Mouse (Mus musculus) retina, postnatal 7 days (tissue): ENCODE data around the gene Slc31a1.

Source experiments
- DNase-seq: peaks from one replicate; pipeline ENCODE4 v3.0.0-alpha.2; 2012; ENCODE audit warnings: low read depth, low spot score

Gene Slc31a1

GRCm38 (mm10) chr4:62360088-62360804 is at the start of gene Slc31a1, which contains the start of gene Fkbp15:
Gene Slc31a1, plus strand, starts transcription at chr4:62360727.
Gene Fkbp15, minus strand, starts transcription at chr4:62360548.
- peak; percentile 96 for DNase-seq

GRCm38 (mm10) chr4:62312821-62313220 is 47.7 kb upstream of the Slc31a1 start:
- DNase-seq = no peak

DNA sequence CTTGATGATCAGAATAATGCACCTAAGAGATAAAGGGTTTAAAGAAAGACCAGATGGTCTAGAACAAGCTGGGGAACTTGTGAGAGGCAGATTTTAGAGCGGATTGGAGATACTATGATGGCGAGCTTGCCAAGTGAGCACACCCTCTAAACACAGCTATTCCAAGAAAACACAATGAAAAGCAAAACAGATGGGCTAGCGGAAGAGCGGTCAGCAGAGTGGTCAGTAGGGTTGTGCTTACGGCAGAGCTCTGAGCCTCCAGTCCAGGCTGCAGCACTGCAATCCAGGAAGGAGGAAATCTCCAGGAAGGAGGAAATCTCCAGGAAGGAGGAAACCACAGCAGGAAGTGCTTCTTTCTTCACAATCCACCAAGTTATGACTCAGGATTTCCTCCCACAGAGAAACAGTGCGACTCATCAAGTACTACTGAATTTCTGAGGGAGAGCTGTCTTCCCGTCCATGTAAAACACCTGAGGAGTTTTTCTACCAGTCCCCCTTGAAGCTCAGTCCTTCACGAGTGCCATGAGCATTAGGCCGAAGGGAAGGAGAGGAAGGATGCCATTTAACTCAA is 46.8 kb upstream of the Slc31a1 start:
- no peak for DNase-seq

DNA sequence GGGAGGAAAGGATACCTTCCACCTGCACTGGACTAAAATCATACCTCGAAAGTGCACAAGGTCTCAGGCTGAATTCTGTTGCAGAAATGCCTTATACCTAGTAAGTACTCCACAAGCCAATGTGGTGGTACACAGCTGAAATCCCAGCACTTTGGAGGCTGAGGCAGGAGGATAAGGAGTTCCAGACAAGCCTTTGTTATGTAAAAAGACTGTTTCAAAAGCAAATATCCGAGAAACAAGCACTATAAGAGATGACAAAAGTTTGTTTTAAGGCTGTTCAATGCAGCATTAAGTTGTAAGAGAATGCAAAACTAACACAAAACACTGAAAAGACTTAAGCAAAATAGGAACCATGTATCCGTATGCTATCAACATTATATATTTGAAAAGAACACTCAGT is 46.0 kb upstream of the Slc31a1 start:
- DNase-seq = no peak

DNA sequence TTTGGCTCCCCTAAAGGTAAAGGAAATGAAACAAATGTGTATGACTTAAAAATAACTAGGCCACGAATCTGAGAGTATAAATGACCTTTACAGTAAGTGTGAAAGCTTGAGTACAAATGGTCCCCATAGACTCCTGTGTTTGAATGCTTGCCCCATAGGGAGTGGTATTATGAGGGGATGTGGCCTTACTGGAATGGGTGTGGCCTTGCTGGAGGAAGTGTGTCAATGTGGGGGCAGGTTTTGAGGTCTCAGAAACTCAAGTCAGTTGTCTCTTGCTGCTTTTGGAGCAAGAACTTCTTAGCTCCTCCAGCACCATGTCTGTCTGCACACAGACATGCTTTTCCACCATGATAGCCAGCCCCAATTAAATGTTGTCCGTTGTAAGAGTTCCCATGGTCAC is 44.1 kb upstream of the Slc31a1 start:
- no peak for DNase-seq

GRCm38 (mm10) chr4:62318294-62318693 is 42.2 kb upstream of the Slc31a1 start:
- DNase-seq = no peak

DNA sequence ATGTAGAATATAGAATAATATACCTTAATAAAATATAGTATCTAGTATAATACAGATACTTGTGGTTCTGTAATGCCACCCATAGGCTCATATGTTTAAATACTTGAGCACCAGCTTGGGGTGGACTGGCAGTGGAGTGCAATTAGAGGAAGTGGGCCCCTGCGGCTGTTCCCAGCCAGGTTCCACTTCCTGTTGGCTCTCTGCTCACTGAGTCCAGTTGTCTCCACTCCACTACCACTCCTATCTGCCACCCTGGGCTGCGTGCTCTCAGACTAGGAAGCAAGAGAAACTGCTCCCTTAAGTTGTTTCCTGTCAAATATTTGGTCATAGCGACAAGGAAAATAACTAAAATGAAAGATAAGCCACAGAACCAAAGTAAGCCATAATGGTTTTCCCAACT is 37.8 kb upstream of the Slc31a1 start:
- no peak for DNase-seq

GRCm38 (mm10) chr4:62326111-62326510 is 34.4 kb upstream of the Slc31a1 start:
- no peak for DNase-seq

DNA sequence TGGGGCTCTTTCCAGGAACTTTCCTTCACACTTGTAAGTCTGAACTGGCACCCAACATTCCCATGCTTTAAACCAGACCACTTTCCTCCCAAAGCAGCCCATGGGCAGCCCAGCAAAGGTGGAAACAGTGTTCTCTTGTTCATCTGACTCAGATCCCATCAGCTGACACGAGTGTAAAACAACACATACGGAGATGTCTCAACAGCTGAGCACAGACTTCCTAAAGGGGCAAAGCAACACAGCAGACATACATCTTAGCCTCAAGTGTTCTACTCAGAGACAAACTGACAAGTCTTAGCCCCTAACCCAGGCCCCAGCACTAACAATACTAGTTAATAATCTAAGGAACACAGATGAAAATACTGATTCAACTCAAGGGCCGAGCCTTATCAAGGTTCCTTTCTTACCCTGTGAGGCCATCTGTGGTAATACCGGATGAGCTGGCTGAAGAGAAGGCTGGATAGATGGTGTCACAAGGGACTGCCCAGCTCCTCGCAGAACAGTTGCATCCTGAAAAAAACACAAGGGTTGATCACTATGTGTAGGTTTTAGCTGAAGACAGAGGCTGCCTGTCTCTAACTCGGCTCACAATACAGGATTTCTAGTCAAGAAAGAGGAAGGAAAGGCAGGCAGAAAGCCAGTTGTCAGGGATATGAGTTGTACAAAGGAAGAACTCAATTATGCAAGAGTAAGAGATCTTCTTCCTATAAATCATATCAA is 31.4 kb upstream of the Slc31a1 start:
- DNase-seq = no peak

- DNase-seq = no peak
These were observed 28.6 kb upstream of the Slc31a1 start for GRCm38 (mm10) chr4:62331977-62332376.

DNA sequence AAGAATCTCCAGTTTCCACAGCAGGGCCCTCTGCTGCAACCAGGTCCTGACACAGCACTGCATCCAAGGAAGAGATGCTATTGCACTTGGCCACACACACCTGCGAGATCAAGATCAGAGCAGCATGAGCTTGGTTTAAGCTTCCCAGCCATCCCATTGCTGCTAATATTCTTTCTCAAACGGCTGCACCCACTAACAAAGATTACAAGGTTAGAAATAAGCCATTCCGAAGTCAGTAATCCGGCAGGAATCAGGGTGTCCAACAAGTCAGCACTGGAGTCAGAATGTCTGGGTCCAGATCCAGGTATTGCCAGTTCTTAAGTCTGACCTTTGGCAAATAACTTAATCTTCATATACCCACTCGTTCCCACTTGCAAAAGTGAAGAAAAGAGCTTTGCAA is 22.0 kb upstream of the Slc31a1 start:
- no peak for DNase-seq

DNA sequence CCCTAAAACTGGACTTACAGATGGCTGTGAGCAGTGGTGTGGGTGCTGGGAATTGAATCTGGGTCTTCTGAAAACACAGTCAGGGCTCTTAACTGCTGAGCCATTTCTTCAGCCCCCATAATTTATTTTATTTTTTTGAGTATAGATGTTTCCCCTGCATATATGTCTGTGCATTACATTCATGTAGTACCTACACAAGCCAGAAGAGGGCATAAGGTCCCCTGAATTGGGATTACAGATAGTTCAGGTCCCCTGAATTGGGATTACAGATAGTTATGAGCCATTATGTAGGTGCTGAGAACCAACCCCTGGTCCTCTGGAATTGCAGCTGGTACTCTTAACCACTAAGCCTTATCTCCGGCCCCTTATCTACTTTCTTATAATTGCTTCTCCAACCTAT is 16.5 kb upstream of the Slc31a1 start:
- DNase-seq = no peak

- DNase-seq = no peak
These were observed 14.7 kb upstream of the Slc31a1 start for GRCm38 (mm10) chr4:62345827-62346226.

DNA sequence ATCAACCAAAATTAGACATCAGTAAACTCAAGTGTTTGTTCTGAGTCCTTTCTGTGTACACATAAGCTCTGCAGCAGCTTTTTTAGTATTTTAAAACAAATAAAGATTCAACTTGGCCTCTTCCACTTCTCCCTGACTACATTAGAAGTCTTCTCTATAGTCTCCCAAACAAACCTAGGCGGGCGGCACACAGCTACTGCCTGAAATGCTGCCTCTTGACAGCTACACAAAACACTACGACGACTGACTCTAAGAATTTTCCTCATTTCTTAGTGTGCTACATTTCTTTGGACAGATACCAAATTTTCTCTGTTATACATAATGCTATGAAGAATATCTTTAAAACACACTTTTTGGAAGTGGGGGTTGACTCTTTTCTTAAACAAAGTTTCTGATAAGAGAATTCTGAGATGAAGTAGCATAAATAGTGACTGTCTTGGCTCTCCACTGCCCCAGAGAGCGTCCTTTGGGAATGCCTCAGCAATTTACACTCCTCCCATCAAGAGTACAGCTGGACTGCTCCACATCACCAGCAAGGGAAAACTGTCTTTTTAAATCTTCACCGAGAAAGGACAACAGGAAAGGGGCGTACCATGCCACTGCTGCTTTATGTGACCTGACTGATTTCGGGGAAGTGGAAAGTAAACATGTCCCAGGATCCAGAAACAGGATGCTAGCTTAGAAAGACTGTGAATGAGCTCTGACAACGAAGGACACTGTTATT is 12.8 kb upstream of the Slc31a1 start:
- DNase-seq = no peak

- DNase-seq = no peak
These were observed 12.2 kb upstream of the Slc31a1 start for GRCm38 (mm10) chr4:62348329-62348705.

- no peak for DNase-seq
These were observed 11.2 kb upstream of the Slc31a1 start for GRCm38 (mm10) chr4:62349371-62349770.

- DNase-seq = no peak
These were observed 2.8 kb upstream of the Slc31a1 start for GRCm38 (mm10) chr4:62357631-62358148.

DNA sequence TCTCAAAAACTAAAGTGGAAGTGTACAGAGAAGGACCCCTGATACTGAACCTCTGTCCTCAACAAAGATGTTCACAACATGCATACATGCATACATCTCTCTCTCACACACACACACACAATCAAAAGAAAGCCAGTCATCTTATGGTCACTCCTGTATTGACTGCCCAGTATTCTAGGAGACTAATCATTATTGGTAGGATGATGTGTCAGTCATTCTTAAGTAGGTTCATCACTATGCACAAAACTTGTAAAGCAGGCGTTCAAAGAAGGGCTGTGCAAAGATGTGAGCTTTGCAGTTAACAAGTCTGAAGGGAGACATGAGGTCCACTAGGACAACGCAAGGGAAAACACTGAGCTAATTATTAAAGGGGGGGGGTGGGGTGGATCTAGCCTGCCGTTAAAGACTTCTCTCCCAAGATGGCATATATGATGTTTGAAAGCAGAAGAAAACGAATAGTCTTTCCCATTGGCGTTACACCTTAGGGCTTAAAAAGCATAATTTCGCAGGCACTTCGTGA is 1.2 kb upstream of the Slc31a1 start:
- no peak for DNase-seq

DNA sequence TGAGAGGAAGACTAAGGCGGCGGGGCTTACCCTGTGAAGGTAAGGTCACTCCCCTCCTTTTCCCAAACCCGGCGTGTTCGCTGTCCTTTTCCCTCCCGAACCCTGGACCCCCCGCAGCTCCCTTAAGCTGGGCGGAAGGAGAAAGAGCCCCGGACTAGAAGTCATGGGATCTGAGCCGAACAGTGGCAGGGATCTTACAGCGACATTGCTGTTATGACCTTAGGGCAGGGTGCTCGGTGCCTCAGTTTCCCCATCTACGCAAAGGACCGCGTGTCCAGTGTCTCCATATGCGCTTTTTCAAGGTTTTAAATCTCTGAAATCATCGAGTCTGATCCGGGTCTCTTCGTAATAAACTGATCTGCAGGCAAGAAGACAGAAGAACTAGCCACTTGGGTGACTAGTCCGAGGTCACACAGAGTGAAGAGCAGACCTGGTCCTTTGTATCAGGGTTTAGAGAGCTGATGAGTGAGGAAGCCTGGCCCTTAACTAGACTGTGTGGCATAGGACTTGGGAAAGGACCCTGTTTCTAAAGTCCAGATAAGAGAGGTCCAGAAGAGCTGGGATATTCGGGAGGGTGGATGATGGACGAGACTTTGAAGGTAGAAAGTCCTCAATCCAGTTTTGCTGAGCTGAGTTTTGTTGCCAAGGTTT is 403 bp downstream of the Slc31a1 start:
- no peak for DNase-seq

DNA sequence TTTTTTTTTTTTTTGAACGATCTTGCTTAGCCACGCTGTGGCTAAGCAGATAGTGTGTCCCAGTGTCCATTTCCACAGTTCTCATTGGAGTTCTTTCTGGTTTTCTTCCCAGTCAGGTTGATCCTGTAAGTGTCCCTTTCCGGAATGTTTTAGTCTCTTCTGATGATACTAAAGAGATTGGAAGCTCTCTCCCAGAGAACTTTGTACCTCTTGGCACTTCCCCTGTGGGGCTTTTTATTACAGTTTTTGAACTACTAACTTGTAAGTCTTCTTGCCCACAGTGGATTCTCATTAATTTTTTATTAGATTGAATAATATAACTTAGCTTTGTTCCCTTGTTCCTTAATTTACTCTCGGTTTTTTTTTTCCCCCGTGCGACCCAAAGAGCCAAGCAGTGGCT is 1.0 kb downstream of the Slc31a1 start:
- no peak for DNase-seq

DNA sequence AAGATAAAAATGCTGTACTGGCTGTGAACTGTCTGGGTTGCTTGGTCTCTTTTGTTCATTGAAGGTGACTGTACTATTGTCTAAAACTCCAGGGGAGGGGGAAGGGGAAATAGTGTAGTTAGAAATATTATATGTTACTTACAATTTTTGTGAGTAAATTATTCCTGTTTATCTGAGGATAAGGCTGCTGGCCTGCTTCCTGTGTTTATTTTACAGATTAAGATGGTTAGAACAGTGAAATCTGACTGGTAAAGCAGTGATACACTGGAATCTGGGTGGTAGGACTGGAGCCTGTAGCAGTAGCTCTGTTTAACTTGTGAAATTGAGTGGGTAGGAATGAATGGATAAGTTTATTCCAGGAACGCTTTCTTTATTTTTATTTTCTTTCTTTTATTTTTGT is 1.5 kb downstream of the Slc31a1 start:
- DNase-seq = no peak
